Mouse (Mus musculus) cortical plate, adult 2 months (tissue): ENCODE data around the gene Vipr1.

Experiments
- CTCF ChIP-seq: fragments of 200-500 bp; IDR thresholded peaks from 2 replicates; pipeline ENCODE4 v1.5.1; 2011; ENCODE audit warnings: mild to moderate bottlenecking, control low read depth, low read length; ENCODE audit not compliant: insufficient read depth; ENCODE audit errors: extremely low read depth
- POLR2A ChIP-seq: fragments of 200-500 bp; IDR thresholded peaks from 2 replicates; pipeline ENCODE4 v1.6.1; 2011; ENCODE audit warnings: mild to moderate bottlenecking, low read length, control low read depth; ENCODE audit not compliant: insufficient read depth; ENCODE audit errors: extremely low read depth

GRCm38 (mm10) chr9:121718070-121718705, 75.7 kb downstream of the Vipr1 start:
- no peak for TF ChIP-seq CTCF
- no peak for TF ChIP-seq POLR2A
